Mouse (Mus musculus) testis, adult 2 months (tissue): ENCODE measurements at regions not wholly inside any gene's neighbourhood (a gene's known extent, or its start where the extent isn't known, plus 50 kb on each side); places are given as distances from the start of the nearest gene placed in this dataset.

Source experiments
- H3K27ac ChIP-seq: fragments of 200-500 bp; 2 replicates; pipeline ENCODE4 v1.5.1; 2012; ENCODE audit warnings: low read depth, low read length; ENCODE audit not compliant: control insufficient read depth, insufficient read depth
- H3K27me3 ChIP-seq: fragments of 200-500 bp; 2 replicates; pipeline ENCODE4 v1.6.1; 2012; ENCODE audit warnings: mild to moderate bottlenecking, low read length, moderate library complexity; ENCODE audit not compliant: control insufficient read depth, insufficient read depth
- H3K36me3 ChIP-seq: fragments of 200-500 bp; 2 replicates; pipeline ENCODE4 v1.6.1; 2012; ENCODE audit warnings: mild to moderate bottlenecking, low read length; ENCODE audit not compliant: control insufficient read depth, insufficient read depth
- H3K4me1 ChIP-seq: fragments of 200-500 bp; 2 replicates; pipeline ENCODE4 v1.6.1; 2012; ENCODE audit warnings: low read length; ENCODE audit not compliant: control insufficient read depth, insufficient read depth
- H3K4me3 ChIP-seq: fragments of 200-500 bp; 2 replicates; pipeline ENCODE4 v1.5.1; 2012; ENCODE audit warnings: low read depth, mild to moderate bottlenecking, low read length, moderate library complexity, mixed read lengths; ENCODE audit not compliant: control insufficient read depth
- CTCF ChIP-seq: fragments of 200-500 bp; IDR thresholded peaks from 2 replicates; pipeline ENCODE4 v1.5.1; 2012; ENCODE audit warnings: low read depth, mild to moderate bottlenecking, inconsistent platforms, low read length, moderate library complexity; ENCODE audit not compliant: control insufficient read depth, insufficient read depth, insufficient replicate concordance
- POLR2A ChIP-seq: fragments of 200-500 bp; IDR thresholded peaks from 2 replicates; pipeline ENCODE4 v1.6.1; 2012; ENCODE audit warnings: low read depth, mild to moderate bottlenecking, inconsistent platforms, low read length, moderate library complexity; ENCODE audit not compliant: control insufficient read depth

DNA sequence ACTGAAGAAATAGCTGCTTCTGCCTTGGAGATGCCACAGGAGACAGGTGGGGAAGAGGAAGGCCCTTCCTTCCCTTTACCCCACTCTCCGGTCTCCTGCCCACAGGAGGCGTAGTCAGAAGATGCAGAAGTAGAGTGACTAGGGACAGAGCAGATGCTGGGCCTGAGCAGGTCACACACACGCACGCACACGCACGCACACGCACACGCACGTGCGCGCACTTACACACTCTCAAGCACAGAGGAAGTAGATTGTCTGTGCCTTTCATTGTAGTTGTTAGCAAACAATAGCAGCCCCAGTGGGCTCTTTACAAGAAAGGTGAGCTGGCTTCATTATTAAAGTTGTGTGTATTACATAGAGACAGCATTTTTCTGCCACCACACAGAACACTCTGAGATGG is 144.3 kb upstream of the Car8 start:
- Histone ChIP-seq H3K27ac (no peak overlapping the region), H3K36me3 (no peaks in the 10 kb centered on the region), H3K4me1 (no peaks in the 10 kb centered on the region), H3K4me3 (no peak overlapping the region), H3K27me3 (no peaks in the 10 kb centered on the region)
- no peak for TF ChIP-seq CTCF
- no peak for TF ChIP-seq POLR2A

DNA sequence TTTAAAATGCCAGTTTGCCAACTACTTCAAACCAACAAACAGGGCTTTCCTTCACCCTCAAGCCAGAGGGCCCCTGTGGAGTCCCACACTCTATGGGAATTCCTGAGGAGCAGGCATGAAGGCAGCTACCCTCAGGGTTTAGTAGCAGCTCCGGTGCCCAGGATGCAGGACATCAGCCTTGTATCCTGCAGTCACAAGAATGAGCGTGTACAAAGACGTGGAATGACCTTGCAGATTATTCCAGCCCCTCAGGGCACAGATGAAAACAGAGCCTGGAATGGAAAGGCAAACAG is 143.2 kb upstream of the Car8 start:
- no peaks in the 10 kb centered on the region for H3K27me3 ChIP-seq
- H3K36me3 ChIP-seq: no peaks in the 10 kb centered on the region
- H3K4me1 ChIP-seq: no peaks in the 10 kb centered on the region
- no peak for TF ChIP-seq POLR2A
- no peak for TF ChIP-seq CTCF
- no peak overlapping the region for H3K27ac ChIP-seq
- no peak overlapping the region for H3K4me3 ChIP-seq

DNA sequence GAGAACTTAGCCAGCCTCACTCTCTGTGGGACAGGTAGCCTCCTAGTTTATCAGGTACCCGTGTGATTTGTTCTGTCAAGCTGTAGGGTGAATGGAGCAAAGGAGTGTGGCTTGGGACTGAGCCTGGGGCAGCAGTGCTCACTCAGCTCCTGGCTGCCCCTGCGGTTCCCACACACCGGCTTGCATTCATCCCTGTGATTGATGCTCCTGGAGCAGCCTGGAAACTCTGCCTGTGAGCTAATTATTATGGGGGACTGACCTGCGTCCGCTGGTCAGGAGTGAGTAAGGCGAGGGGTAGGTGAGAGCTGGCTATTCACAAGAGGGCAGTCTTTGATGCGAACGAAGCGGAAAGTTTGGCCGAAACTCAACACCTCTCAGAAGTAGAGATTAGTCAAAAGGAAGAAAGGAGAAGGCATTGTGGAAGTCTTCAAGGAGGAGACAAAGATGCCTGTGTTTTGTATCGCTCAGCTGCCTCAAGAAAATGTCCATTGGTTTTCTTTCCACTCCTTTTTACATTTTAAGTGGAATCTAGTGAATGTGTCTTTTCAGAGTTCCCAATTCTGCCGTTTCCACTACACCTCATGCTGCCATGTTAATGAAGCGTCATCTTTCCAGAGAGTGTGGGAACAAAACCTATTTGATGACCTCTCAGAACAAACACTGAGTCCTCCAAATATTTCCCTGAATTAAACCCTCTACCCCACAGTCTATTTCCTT is 142.7 kb upstream of the Car8 start:
- Histone ChIP-seq H3K4me3 (no peak overlapping the region), H3K4me1 (no peaks in the 10 kb centered on the region), H3K27ac (no peak overlapping the region), H3K27me3 (no peaks in the 10 kb centered on the region), H3K36me3 (no peaks in the 10 kb centered on the region)
- TF ChIP-seq POLR2A (no peak), CTCF (no peak)

DNA sequence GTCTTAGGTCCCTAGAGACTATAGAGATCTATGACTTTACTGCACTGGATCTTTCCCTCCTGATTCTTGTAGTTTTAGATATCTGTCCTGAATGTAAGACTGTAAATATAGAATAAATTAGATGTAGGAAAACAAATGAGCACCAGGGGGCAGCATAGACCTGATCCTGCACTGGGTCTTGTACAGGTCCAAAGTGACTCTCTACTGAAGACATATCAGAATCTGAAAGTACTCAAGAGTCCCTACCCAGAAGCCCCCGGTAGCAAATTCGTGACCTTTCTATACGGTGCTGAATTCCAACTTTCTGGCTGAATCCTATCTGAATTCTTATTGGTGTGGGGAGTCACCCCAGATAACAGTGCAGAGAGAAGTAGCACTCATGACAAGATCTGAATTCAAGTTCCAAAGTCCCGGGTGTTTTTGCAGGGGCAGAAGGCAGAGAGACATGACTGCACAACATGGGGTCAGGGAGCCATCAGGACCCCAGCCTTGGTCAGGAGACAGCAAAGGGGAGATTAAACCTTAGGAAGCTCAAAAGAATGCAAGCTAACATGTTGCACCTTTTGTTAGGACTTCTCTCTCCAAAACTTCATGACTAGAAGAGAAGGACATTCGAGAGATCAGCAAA is 142.0 kb upstream of the Car8 start:
- H3K36me3 ChIP-seq: no peaks in the 10 kb centered on the region
- TF ChIP-seq POLR2A (no peak), CTCF (no peak)
- H3K27me3 ChIP-seq: no peaks in the 10 kb centered on the region
- no peak overlapping the region for H3K4me3 ChIP-seq
- H3K27ac ChIP-seq: no peak overlapping the region
- no peaks in the 10 kb centered on the region for H3K4me1 ChIP-seq

DNA sequence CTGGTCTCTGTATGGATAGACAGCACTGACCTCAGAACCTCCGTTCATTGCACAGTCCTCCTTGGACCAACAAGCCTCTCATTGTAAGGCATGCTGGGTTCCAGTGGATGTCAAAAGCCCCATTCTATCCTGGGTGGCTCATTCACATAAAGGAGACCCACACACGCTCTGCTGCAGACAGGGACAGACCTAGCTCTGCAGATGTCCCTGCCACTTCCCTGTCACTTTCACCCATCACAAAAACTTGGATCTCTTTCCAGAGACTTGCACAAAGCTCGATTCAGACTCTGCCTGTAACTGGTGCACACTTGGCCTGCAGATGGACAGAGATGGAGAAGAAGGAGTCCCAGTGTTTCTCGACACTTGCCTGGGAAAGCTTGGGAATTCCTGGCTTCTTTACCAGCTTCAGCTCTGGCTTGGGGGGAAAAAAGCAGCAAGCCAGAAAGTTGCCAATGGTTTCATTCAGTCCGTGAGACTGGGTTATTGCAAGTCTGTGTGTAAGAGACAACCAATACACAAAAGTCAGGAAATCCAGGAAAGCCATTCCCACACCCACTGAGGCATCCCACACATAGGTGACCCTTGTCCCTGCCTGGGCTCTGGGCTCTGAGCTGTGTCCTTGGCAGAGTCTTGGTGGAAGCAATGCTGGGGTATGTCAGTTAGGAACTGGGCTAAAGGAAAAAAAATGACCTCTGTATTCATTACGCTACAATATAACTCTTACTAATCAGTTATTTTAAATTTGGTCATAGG is 136.1 kb upstream of the Car8 start:
- TF ChIP-seq CTCF: no peak
- TF ChIP-seq POLR2A: no peak
- Histone ChIP-seq H3K4me3 (no peak overlapping the region), H3K27ac (no peak overlapping the region), H3K27me3 (no peaks in the 10 kb centered on the region), H3K4me1 (no peaks in the 10 kb centered on the region), H3K36me3 (no peaks in the 10 kb centered on the region)

DNA sequence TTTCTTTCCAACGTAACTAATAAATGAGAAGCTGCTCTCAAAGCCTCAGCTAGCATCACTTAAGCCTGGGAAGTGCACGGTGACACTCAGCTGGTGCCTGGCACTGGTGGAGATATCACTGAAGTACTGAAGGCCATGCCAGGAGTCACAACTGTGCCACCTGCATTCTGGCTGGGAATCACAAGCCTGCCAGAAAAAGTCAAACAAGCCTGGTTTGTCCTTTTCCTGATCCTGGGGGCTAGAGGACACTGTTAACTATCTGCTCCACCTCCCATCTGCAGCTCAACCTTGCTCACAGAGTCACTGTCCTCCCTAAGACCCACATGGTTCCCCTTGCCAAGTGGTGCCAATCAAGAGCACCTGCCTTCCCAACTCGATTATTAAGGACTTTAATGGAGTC is 135.2 kb upstream of the Car8 start:
- no peaks in the 10 kb centered on the region for H3K36me3 ChIP-seq
- H3K27ac ChIP-seq: no peak overlapping the region
- no peaks in the 10 kb centered on the region for H3K4me1 ChIP-seq
- no peak overlapping the region for H3K4me3 ChIP-seq
- H3K27me3 ChIP-seq: no peaks in the 10 kb centered on the region
- TF ChIP-seq POLR2A (no peak), CTCF (no peak)

DNA sequence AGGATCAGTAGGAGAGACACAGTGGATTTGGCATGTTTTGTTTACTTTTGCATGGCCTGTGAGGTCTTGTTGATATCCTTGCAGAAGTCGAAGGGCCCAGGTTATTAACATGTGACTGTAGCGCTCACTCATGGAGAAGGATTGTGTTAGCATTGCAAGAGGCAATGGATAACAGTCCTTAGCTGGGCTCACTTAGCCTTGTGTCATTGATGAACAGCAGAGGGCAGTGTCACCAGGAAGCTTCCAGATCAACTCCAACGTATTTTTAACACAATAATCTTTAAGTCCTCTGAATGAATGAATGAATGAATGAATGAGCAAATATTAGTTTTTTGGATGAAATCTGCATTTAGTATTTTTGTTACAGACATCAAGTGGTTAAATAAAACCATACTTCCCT is 133.2 kb upstream of the Car8 start:
- TF ChIP-seq POLR2A: no peak
- TF ChIP-seq CTCF: no peak
- no peaks in the 10 kb centered on the region for H3K36me3 ChIP-seq

More for the DNA sequence above, 133.2 kb upstream of the Car8 start:
- H3K27ac ChIP-seq: no peak overlapping the region
- no peaks in the 10 kb centered on the region for H3K27me3 ChIP-seq
- H3K4me1 ChIP-seq: no peaks in the 10 kb centered on the region
- no peak overlapping the region for H3K4me3 ChIP-seq
